Mouse (Mus musculus) kidney, adult 2 months (tissue): ENCODE data around the gene Cdc20. TPM values are rescaled to one million over a fixed set of nuclear protein-coding genes. Genes with fewer than 3 reads are reported as not detected.

Experiments used
- DNase-seq: peaks from one replicate; pipeline ENCODE4 v3.0.0; 2021
- H3K27ac ChIP-seq: fragments of 200-500 bp; 2 replicates; pipeline ENCODE4 v1.5.1; 2012; ENCODE audit warnings: low read depth, low read length, control low read depth, inconsistent platforms; ENCODE audit not compliant: insufficient read depth
- H3K27me3 ChIP-seq: fragments of 200-500 bp; replicated peaks from 2 replicates; pipeline ENCODE4 v1.6.1; 2012; ENCODE audit warnings: mild to moderate bottlenecking, moderate library complexity, low read length, inconsistent platforms; ENCODE audit not compliant: control insufficient read depth, insufficient read depth
- H3K36me3 ChIP-seq: fragments of 200-500 bp; 2 replicates; pipeline ENCODE4 v1.6.1; 2012; ENCODE audit warnings: mild to moderate bottlenecking, moderate library complexity, low read length, inconsistent platforms; ENCODE audit not compliant: control insufficient read depth, insufficient read depth
- H3K4me1 ChIP-seq: fragments of 200-500 bp; 2 replicates; pipeline ENCODE4 v1.6.1; 2011; ENCODE audit warnings: low read length; ENCODE audit not compliant: control insufficient read depth, insufficient read depth
- H3K4me3 ChIP-seq: fragments of 200-500 bp; 2 replicates; pipeline ENCODE4 v1.5.1; 2011; ENCODE audit warnings: mild to moderate bottlenecking, low read depth, low read length, control low read depth; ENCODE audit not compliant: insufficient read depth
- CTCF ChIP-seq: fragments of 200-500 bp; conservative IDR thresholded peaks from 2 replicates; pipeline ENCODE4 v1.5.1; 2011; ENCODE audit warnings: low read depth, mild to moderate bottlenecking, control low read depth, low read length, moderate library complexity, mixed read lengths; ENCODE audit not compliant: insufficient read depth, insufficient read length
- POLR2A ChIP-seq: fragments of 200-500 bp; IDR thresholded peaks from one replicate; pipeline ENCODE4 v1.6.1; 2011; ENCODE audit warnings: low read depth, low read length, control low read depth
- WGBS: fragments of 180-500 bp; shearing (Covaris S2); methylation state at CpG from one replicate; pipeline ENCODE4 v1.1.7; 2018; 5-methylcytosine and 5-hydroxymethylcytosine counted together
- polyA plus RNA-seq: library from polyadenylated mRNA; depleted of rRNA; stranded (reverse); fragments of >200 nt; gene quantifications from 2 replicates; pipeline ENCODE4 v1.2.3, GENCODE M21; 2012; rRNA removed

Cdc20 gene
- polyA plus RNA-seq, result 3.1 and 3.6 TPM in 2 replicates

DNA sequence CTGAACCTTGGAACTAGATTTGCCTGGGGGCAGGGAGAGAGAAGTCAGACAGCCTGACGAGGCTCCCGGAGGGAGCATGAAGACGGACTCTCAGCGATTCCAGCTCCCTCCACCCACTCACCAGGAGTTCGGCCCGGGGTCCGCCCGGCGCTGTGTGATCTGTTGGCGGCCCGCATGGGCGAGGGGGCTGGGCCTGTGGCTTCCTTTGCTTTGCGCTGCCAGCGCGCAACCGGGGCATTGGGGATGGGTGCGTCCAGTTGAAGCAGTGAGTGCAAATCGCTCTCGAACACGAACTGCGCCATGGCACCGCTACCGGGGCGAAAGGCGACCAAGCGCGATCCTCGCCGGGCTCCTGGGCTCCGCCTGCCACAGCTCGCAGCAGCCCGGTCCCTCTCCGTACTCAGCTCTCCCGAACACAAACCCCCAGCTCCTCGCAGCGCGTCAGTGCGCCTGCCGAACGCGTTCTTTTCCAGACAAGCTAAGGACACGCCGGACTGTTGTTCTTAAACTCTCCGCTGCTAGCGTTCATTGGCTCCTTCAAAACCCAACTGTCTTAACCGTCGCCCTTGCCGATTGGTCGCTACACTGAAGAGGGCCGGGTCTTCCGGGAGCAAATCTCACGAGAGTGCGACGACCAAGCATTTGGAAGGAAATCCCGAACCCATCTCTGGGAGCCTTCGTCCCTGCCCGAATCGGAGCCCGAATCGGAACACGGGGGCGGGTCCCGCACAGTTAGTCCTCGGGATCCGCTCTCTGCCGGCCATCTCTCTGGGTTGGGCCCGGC lies at the start of gene Cdc20:
TSS of gene Cdc20 (minus strand) at position 533 of the 784 bp plus-strand sequence.
- peak; percentile 94 for DNase-seq
- no peaks in the 10 kb centered on the region for H3K27me3 ChIP-seq
- 1% methylated on average over 67 of the region's 67 CpGs for WGBS
- H3K4me1 ChIP-seq, result peaks cover 4% of the 10 kb centered on the region; the same call in 1 of the 2 replicates
- H3K4me3 ChIP-seq, result peak within 1 kb of the TSS; percentile 45
- H3K36me3 ChIP-seq, result no peaks in the 10 kb centered on the region
- no peak within 1 kb of the TSS; the same call in 1 of the 2 replicates for H3K27ac ChIP-seq
- TF ChIP-seq CTCF (no peak), POLR2A (peak; percentile 12)

GRCm38 (mm10) chr4:118476773-118477530 lies 39.8 kb upstream of the Cdc20 start:
- Histone ChIP-seq H3K27me3 (no peaks in the 10 kb centered on the region), H3K36me3 (no peaks in the 10 kb centered on the region), H3K4me1 (no peaks in the 10 kb centered on the region), H3K27ac (no peak overlapping the region), H3K4me3 (no peak overlapping the region)
- WGBS, result 62% methylated on average over 15 of the region's 15 CpGs
- no peak for TF ChIP-seq CTCF
- TF ChIP-seq POLR2A, result no peak
- peak; percentile 13 for DNase-seq

DNA sequence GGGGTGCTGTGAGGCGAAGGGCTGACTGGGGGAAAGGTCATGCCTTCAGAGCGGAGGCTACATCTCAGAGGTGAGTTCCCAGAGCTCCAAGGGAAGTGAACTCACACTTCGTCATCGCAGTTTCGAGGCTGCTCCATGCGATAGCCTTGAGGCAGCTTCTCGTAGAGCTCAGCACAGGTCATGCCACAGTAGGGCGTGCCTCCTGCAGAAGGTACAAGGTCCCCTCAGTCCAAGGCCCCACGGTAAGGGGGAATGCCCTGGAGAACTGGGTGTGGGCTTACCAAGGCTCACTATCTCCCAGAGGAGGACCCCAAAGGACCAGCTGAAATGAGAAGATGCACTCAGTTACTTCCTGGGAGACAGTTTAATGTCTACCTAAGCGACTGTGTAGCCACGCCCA lies 35.5 kb upstream of the Cdc20 start:
- WGBS, result 85% methylated on average over 11 of the region's 11 CpGs
- no peak for TF ChIP-seq CTCF
- no peak for TF ChIP-seq POLR2A
- no peaks in the 10 kb centered on the region for H3K27me3 ChIP-seq
- H3K36me3 ChIP-seq, result no peaks in the 10 kb centered on the region
- no peak overlapping the region for H3K4me3 ChIP-seq
- H3K27ac ChIP-seq, result no peak overlapping the region
- no peaks in the 10 kb centered on the region for H3K4me1 ChIP-seq
- no peak for DNase-seq

- no peak overlapping the region for H3K4me3 ChIP-seq
Observed at GRCm38 (mm10) chr4:118471281-118471680, 34.1 kb upstream of the Cdc20 start.

GRCm38 (mm10) chr4:118465697-118466163 lies 28.6 kb upstream of the Cdc20 start:
- no peak overlapping the region for H3K27ac ChIP-seq
- no peak overlapping the region for H3K4me3 ChIP-seq
- DNase-seq, result peak; percentile 58

More at GRCm38 (mm10) chr4:118471281-118471680, 34.1 kb upstream of the Cdc20 start:
- Histone ChIP-seq H3K27ac (no peak overlapping the region), H3K27me3 (no peaks in the 10 kb centered on the region), H3K36me3 (no peaks in the 10 kb centered on the region), H3K4me1 (no peaks in the 10 kb centered on the region)
- TF ChIP-seq POLR2A (no peak), CTCF (no peak)
- DNase-seq, result no peak
- WGBS, result 55% methylated on average over 6 of the region's 6 CpGs

GRCm38 (mm10) chr4:118464956-118465355 lies 27.8 kb upstream of the Cdc20 start:
- no peak overlapping the region for H3K4me3 ChIP-seq
- 93% methylated on average over 3 of the region's 3 CpGs for WGBS
- H3K27ac ChIP-seq, result no peak overlapping the region
- no peaks in the 10 kb centered on the region for H3K27me3 ChIP-seq
- no peaks in the 10 kb centered on the region for H3K4me1 ChIP-seq
- no peaks in the 10 kb centered on the region for H3K36me3 ChIP-seq
- DNase-seq, result no peak
- no peak for TF ChIP-seq CTCF
- no peak for TF ChIP-seq POLR2A

More at GRCm38 (mm10) chr4:118465697-118466163, 28.6 kb upstream of the Cdc20 start:
- Histone ChIP-seq H3K27me3 (no peaks in the 10 kb centered on the region), H3K4me1 (no peaks in the 10 kb centered on the region), H3K36me3 (no peaks in the 10 kb centered on the region)
- TF ChIP-seq CTCF (no peak), POLR2A (no peak)
- 32% methylated on average over 11 of the region's 11 CpGs for WGBS

GRCm38 (mm10) chr4:118457345-118457975 lies 20.3 kb upstream of the Cdc20 start, which contains the start of gene Mpl:
Mpl (minus strand) TSS chr4:118457513.
- Histone ChIP-seq H3K27me3 (no peaks in the 10 kb centered on the region), H3K4me1 (no peaks in the 10 kb centered on the region), H3K4me3 (no peak within 1 kb of the TSS), H3K36me3 (no peaks in the 10 kb centered on the region), H3K27ac (no peak within 1 kb of the TSS)
- DNase-seq, result no peak
- TF ChIP-seq POLR2A, result no peak
- no peak for TF ChIP-seq CTCF
- 75% methylated on average over 9 of the region's 9 CpGs for WGBS
